Mouse (Mus musculus): ENCODE data around the gene Klhl12.
A peak's percentile ranks its signal among the peaks of the same experiment; 100 is the strongest.
"Not testable (repeated sequence)": the region's sequence is repeated elsewhere in the genome, so short reads cannot be mapped to it uniquely, and the experiment has no call there.

Gene Klhl12

DNA sequence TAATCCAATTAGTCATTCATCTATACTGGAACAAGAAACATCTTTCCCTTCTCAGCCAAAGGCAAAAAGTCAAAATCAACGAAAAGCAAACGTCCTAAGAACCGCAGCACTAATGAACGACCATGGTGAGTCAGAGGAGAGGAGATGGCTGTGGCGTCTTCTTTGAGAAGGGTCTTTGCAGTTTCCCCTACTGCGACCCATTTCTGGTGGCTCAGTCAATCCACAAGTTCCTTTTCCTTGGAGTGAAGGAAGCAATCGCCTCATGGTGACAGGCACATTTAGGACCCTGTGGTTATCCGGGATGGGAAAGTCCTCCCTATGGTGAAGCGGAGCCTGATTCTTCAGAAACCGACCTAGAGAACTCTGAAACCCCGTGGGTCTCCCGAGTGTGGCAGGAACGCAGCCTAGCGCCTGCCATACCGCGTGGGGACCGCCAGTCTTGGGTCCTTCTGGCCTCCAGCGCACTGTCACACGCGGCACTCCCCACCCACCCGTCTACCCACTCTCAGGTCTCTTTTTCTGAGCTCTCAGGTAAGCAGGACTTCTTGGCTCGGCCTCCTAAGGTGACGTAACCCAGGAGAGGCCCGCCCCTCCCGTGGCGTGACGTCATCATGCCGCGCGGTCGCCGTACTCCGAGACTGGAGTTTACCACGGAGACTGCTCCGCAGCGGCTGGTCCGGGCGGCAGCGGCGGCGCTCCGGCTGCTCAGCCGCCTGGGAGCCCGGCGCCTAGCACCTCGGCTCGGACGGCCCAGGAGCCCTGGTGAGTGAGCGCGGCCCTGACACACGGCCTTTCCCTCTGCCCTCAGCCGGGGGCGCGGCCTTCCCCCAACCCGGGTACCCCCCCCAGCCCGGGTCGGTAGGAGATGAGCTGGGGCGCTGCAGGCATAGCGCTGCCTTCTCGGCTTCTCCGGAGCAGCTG is at the start of gene Klhl12:
TSS of gene Klhl12 (plus strand) at position 628 of the 921 bp plus-strand sequence.
- peak; percentile 89 to 92 for DNase-seq (ENCODE audit: low spot score in 2 of 2)

GRCm38 (mm10) chr1:134406414-134406771 is 48.9 kb upstream of the Klhl12 start:
- DNase-seq (ENCODE audit: low spot score in 2 of 2) = no peak

- DNase-seq (ENCODE audit: low spot score in 2 of 2) = no peak
Observed at GRCm38 (mm10) chr1:134408080-134408479, 47.3 kb upstream of the Klhl12 start.

- DNase-seq (ENCODE audit: low spot score in 2 of 2) = no peak
Observed at GRCm38 (mm10) chr1:134411706-134412629, 43.4 kb upstream of the Klhl12 start.

GRCm38 (mm10) chr1:134414038-134414437 is 41.3 kb upstream of the Klhl12 start:
- no peak for DNase-seq (ENCODE audit: low spot score in 2 of 2)

GRCm38 (mm10) chr1:134414501-134415167 is 40.7 kb upstream of the Klhl12 start:
- no peak for DNase-seq (ENCODE audit: low spot score in 2 of 2)

DNA sequence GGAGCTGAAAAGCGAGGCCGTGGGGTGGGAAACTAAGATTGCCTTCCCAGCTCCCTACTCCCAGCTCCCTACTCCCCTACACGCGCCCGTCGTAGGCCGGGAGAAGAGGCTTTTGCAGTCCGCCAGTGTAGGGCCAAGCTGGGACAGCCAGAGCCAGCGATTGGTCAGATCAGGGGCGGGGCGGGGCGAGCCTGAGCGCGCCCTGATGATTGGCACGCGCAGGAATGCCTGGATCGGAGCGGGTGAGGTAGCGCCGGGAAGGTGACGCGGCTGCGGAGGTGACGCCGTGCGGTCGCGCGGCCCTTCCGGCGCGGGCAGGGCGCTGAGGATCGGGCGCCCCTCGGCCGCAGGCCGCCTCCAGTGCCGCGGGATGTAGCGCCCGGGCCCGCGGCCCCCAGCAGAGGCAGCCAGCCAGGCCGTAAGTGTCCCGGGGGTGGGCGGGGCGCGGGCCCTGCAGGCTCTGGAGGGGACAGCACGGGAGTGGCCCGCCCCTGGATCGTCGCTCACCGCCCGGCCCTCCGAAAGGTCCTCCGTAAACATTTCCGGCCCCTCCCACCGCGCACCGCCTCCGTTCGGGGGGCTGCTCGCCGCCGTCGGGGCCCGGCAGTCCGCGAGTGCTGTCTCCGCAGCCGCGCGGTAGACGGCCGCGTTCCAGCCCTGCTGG is 40.0 kb upstream of the Klhl12 start, which contains the start of gene Adipor1:
TSS of gene Adipor1 (plus strand) at position 211 of the 664 bp plus-strand sequence.
- DNase-seq (ENCODE audit: low spot score in 2 of 2) = peak; percentile 97 to 98

DNA sequence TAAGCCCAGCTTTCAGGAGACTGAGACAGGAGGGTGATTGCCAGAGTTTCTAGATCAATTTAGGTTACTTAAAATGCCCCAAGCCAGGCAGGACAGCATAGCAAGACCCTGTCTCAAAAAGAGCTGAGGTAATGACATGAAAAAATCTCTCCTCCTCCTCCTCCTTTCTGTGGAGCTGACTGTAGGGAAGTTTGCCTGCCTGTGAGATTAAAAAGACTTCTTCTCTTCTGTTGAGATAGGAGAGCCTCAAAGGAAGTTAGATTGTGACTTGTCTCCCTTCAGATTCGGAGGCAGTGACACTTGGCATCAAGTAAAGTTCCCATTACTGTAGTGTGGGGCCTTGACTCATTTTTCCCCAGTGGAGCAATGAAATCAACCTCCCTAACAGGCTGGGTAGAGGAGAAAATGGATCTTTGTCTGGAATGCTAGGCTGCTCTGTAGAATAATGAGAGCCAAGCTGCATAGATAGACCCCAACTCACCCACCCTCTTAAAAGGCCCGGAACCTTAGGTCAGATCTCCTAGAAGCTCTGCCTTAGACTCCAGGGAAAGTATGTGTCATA is 36.8 kb upstream of the Klhl12 start:
- DNase-seq (ENCODE audit: low spot score in 2 of 2) = no peak

- no peak for DNase-seq (ENCODE audit: low spot score in 2 of 2)
Observed at GRCm38 (mm10) chr1:134419176-134419575, 36.2 kb upstream of the Klhl12 start.

DNA sequence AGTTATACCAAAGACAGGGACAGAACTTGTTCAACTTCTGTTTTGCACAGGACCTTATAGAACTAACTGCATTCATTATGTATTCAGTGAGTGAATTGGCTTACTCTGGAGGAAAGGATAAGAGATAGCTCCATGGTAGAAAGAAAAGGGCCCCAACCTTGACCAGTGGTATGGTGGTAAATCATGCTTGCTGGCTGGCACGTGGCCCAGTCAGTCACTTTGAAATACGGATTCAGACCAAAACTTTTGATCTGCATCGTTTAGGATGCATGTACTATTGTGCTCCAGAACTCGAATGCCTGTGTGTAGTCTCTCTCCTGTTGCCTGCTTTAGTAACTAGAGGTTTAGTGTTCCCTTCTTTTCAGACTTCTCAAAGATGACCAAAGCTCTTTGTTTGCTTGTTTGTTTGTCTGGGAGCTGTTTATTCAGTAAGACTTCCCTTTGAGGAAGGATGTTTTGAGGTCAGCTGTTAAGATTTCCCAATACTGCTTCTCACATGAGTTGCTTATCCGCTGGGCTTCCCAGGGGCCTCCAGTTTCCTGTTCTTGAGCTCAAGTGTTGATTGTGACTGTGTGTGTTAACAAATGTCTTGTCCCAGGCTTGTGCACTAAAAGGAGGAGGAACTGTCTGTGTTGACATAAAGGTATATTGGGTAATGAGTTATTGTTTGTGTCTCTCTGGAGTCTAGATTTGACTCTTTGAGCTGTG is 35.4 kb upstream of the Klhl12 start:
- DNase-seq (ENCODE audit: low spot score in 2 of 2) = peak; percentile 49 to 62

- no peak for DNase-seq (ENCODE audit: low spot score in 2 of 2)
Observed at GRCm38 (mm10) chr1:134423911-134424310, 31.4 kb upstream of the Klhl12 start.

DNA sequence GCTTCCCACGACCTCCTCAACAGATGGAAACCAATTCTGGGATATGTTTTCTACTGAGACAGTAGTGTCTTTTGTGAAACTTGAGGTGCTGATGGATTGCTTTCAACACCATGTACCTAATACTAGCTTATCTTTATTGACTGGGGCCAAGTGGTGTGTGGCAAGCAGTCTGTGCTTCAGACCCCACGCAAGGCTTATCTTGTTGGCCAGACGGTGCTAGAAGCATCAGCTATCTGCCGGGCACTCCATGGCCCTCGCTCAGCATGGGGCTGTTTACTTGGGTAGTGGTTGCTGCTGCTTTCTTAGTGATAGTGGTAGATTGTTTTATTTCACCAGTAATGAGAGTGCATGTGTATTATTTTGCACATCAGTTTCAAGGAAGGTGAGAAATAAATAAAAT is 29.0 kb upstream of the Klhl12 start:
- no peak for DNase-seq (ENCODE audit: low spot score in 2 of 2)

DNA sequence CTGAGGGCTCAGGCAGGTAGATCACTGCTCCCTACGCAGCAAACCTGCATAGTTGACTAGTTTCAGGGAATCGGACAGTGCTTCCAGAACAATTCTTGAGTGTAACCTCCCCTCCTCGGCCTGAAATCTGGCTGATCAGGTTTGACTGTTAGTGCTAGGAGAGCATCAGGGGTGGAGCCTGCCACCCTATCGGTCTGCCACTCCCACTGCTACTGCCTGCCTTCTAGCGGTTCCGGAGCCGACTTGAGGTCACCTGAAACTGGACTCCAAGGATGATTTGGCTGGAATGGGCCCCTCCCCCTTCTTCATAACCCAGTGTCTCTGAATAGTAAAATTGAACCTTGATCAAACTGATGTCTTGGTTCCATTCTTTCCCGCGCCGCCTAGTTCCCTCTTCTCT is 22.3 kb upstream of the Klhl12 start:
- DNase-seq (ENCODE audit: low spot score in 2 of 2) = no peak

DNA sequence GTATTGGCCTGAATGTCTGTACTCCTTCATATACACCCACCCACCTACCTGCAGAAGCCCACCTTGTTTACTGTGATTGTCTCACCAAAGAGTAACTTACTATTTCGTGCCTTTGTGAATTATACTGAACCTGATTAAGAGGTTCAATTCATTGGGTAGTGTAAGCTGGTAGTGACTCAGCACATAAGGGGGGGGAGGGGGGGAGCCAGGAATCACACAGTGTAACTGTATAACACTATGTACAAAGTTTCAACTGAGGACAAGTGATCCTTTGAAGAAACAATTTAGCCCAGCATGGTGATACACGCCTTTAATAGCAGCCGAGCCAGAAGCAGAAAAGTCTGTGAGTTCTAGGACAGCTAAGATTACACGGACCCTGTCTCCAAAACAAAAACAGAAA is 21.9 kb upstream of the Klhl12 start:
- no peak for DNase-seq (ENCODE audit: low spot score in 2 of 2)

DNA sequence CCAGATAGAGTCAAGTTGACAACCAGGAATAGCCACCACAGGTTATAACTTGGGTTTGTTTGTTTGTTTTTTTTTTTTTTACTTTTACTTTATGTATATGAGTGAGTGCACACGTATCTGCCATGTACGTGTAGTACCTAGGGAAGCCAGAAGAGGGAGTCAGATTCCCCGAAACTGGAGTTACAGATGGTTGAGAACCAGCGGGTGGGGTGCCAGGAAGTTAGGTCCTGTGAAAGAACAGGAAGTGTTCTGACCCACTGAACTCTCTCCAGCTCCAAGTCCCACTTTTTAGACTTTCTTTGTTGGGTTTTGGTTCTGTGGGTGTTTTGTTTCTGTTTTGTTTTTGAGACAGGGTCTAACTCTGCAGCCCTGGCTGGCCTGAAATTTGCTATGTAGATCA is 19.9 kb upstream of the Klhl12 start:
- DNase-seq (ENCODE audit: low spot score in 2 of 2) = peak in 1 of 2 experiments; percentile 26

DNA sequence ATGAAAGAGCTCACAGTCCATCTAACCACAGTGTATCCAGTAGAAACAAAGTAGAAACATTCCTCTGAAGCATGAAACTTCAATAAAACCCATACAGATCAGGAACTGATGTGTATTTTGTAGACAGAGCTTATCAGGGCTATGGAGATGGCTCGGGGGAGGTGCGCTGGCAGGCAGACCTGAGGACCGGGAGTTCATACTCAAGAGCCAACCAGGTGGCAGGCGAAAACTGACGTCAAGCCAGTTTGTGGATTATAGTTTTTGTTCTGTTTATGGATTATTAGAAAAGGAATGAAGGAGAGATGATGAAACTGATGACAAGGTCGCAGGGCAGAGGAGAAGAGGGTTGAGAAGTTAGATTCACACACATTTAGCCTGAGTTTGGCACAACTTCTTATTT is 14.9 kb upstream of the Klhl12 start:
- DNase-seq (ENCODE audit: low spot score in 2 of 2) = no peak

GRCm38 (mm10) chr1:134441737-134442136 is 13.6 kb upstream of the Klhl12 start:
- DNase-seq (ENCODE audit: low spot score in 2 of 2) = not testable (repeated sequence)

DNA sequence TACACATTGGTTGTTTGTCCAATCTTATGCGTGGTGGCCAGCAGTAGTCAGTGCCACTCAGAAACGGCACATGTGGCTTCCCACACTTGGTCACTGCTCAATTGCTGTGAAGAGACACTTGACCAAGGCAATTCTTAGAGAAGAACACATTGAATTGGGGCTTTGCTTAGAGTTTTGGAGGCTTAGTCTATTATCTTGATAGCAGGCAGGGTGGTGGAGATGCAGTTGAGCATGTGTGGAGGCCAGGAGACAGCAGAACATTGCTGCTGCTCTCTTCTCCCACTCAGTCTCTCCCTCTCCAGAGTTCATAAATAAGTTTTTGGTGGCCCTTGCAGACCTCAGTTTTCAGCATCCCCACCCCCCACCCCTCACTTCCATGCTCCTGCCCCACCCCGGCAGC is 12.9 kb upstream of the Klhl12 start:
- DNase-seq (ENCODE audit: low spot score in 2 of 2) = no peak

DNA sequence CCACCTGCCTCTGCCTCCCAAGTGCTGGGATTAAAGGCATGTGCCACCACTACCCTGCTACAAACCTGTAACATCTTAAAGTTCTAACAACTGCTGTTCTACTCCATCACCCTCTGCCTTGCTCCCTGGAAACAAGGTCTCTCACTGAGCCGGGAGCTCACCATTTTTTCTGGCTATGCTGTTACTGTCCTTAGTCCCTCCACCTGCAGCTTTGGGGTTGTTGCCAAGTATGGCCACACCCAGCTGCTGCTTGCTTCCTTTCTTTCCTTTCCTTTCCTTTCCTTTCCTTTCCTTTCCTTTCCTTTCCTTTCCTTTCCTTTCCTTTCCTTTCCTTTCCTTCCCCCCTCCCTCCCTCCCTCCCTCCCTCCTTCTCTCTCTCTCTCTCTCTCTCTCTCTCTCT is 12.0 kb upstream of the Klhl12 start:
- not testable (repeated sequence) for DNase-seq (ENCODE audit: low spot score in 2 of 2)

DNA sequence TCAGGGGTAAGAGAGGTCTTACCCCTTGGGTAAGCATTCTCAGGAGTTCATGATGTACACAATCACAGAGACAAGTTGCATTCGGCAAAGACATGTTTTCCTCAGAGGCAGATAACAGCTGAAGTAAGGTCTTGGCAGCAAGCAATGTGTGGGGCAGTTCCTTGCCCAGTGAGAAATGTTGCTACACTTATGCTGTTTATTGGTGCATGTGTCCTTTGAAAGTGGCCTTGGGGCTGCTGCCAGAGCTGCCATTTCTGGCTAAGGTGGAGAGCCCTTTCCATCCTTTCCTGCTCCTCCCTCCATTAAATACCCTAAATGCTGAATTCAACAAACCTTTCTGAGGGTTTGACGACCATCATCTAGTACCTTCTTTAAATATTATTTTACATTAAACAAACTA is 9.9 kb upstream of the Klhl12 start:
- no peak for DNase-seq (ENCODE audit: low spot score in 2 of 2)

Data from heart, adult 9 months (tissue).